Mouse (Mus musculus) limb, embryonic 14.5 days (tissue): ENCODE results near the gene Kcnj16. TPM values are rescaled to one million over a fixed set of nuclear protein-coding genes. Genes with fewer than 3 reads are reported as not detected.

Experiments
- ATAC-seq: fragments of 200-750 bp; cut with Nextera tagmentation; 2 replicates; pipeline ENCODE4 v1.8.0; 2017; ENCODE audit warnings: low read depth, moderate number of reproducible peaks, moderate TSS enrichment; ENCODE audit not compliant: low FRiP score
- DNase-seq: peaks from one replicate; pipeline ENCODE4 v3.0.0-alpha.2; 2015; ENCODE audit warnings: low spot score
- H3K27ac ChIP-seq: fragments of 300-500 bp; sonication (generic); replicated peaks from 2 replicates; pipeline ENCODE4 v1.5.1; 2014; ENCODE audit warnings: low read depth, mild to moderate bottlenecking, low read length, moderate library complexity, mixed read lengths
- H3K27me3 ChIP-seq: fragments of 300-500 bp; sonication (generic); 2 replicates; pipeline ENCODE4 v1.6.1; 2014; ENCODE audit warnings: low read length, mixed read lengths; ENCODE audit not compliant: control insufficient read depth, insufficient read depth
- H3K36me3 ChIP-seq: fragments of 300-500 bp; sonication (generic); 2 replicates; pipeline ENCODE4 v1.6.1; 2014; ENCODE audit warnings: mild to moderate bottlenecking, low read length, moderate library complexity, mixed read lengths; ENCODE audit not compliant: control insufficient read depth, insufficient read depth
- H3K4me1 ChIP-seq: fragments of 300-500 bp; sonication (generic); 2 replicates; pipeline ENCODE4 v1.6.1; 2014; ENCODE audit warnings: antibody characterized with exemption, low read length, mixed read lengths; ENCODE audit not compliant: control insufficient read depth, insufficient read depth
- H3K4me2 ChIP-seq: fragments of 300-500 bp; sonication (generic); replicated peaks from 2 replicates; pipeline ENCODE4 v1.6.1; 2014; ENCODE audit warnings: low read depth, mild to moderate bottlenecking, low read length, moderate library complexity; ENCODE audit not compliant: severe bottlenecking
- H3K4me3 ChIP-seq: fragments of 300-500 bp; sonication (generic); replicated peaks from 2 replicates; pipeline ENCODE4 v1.5.1; 2014; ENCODE audit warnings: low read length
- H3K9ac ChIP-seq: fragments of 300-500 bp; sonication (generic); 2 replicates; pipeline ENCODE4 v1.6.1; 2014; ENCODE audit warnings: mild to moderate bottlenecking, low read depth, low read length, moderate library complexity; ENCODE audit not compliant: severe bottlenecking
- H3K9me3 ChIP-seq: fragments of 300-500 bp; sonication (generic); 2 replicates; pipeline ENCODE4 v1.6.1; 2016; ENCODE audit warnings: low read length; ENCODE audit not compliant: control insufficient read depth
- POLR2A ChIP-seq: fragments of 200-500 bp; IDR thresholded peaks from 2 replicates; pipeline ENCODE4 v1.8.0; 2012; ENCODE audit warnings: inconsistent platforms, mild to moderate bottlenecking, moderate library complexity, borderline replicate concordance; ENCODE audit not compliant: insufficient read depth, insufficient read length; ENCODE audit errors: extremely low read depth
- WGBS: fragments of 180-500 bp; shearing (Covaris S2); extraction: QIAGEN DNeasy Blood & Tissue Kit; methylation state at CpG from one replicate; pipeline ENCODE4 v1.1.7; 2014; 5-methylcytosine and 5-hydroxymethylcytosine counted together
- polyA plus RNA-seq, 2 experiments: library from polyadenylated mRNA; depleted of rRNA in 1 of 2; stranded (reverse) in 1 of 2; unstranded in 1 of 2; fragments of >200 nt; fragmentation: Nextera tagmentation in 1 of 2; extraction: Ambion mirVana in 1 of 2; gene quantifications; 2 replicates each; pipeline versions ENCODE4 v1.2.1 to v1.2.3; 2012 to 2014

Gene Kcnj16
- polyA plus RNA-seq (2012; rRNA removed): 0.35 TPM in 1 of 2 replicates, not detected in the other
- polyA plus RNA-seq (2014; fragmentation: Nextera tagmentation; extraction: Ambion mirVana): 0.19 TPM in 1 of 2 replicates, not detected in the other

DNA sequence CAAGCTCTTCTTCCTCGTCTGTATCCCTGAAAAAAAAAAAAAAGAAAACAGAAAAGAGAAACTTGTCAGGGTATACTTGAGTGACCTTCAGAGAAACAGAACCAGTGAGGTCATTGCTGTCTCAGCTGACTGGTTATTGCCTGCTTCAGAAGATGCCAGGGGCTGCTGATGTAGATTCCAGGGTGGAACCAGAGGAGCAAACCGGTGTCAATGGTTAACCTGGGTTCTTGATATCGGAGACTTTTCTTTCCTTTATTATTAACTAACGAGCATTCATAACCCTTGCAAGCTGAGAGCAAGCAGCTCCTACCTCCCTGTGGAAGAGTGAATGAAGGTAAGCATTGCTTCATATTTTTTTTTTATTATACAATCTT lies at the start of gene Kcnj16:
Kcnj16 (plus strand) TSS at position 272 of the 374 bp plus-strand sequence.
- Histone ChIP-seq H3K9ac (no peak within 1 kb of the TSS), H3K27me3 (no peaks in the 10 kb centered on the region), H3K9me3 (no peaks in the 10 kb centered on the region), H3K4me1 (no peaks in the 10 kb centered on the region), H3K4me2 (no peak within 1 kb of the TSS), H3K27ac (no peak within 1 kb of the TSS), H3K4me3 (no peak within 1 kb of the TSS), H3K36me3 (no peaks in the 10 kb centered on the region)
- TF ChIP-seq POLR2A: no peak
- DNase-seq: no peak
- WGBS: 66% methylated on average over 4 of the region's 4 CpGs
- no peak for ATAC-seq

DNA sequence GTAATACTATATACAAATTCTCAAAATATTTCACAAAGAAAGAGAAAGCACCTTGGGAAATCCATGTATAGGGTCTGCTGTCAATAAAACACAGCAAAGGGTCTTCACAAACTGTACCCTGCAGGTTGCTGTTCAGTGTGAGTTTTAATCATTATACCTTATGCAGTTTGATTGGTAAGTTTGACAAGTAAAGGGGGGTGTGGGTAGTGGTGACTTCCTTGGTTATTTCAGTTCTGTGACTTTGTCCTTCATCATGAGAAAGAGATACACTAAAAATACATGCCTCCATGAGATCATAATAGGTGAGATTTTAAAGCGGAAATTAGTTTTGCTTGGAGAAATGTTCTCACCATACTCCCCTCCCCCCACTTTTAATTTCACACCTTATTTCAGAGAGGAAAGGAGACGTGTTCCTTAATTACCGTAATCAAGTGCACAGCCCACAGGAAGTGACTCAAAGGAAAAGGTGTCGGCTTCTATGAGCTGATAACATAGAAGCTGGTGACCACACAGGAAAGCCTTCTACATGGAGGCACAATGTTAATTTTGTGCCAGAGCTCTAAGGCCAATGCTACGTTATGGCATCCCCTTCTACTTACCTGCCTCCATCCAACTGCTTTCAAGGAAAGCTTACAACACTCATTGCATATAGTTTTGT lies 48.9 kb upstream of the Kcnj16 start:
- WGBS: 54% methylated on average over 5 of the region's 5 CpGs
- Histone ChIP-seq H3K4me3 (no peak overlapping the region), H3K9me3 (no peaks in the 10 kb centered on the region), H3K27me3 (no peaks in the 10 kb centered on the region), H3K36me3 (no peaks in the 10 kb centered on the region), H3K27ac (no peak overlapping the region), H3K9ac (no peak overlapping the region), H3K4me1 (no peaks in the 10 kb centered on the region), H3K4me2 (no peak overlapping the region)
- no peak for DNase-seq
- TF ChIP-seq POLR2A: no peak
- ATAC-seq: no peak

DNA sequence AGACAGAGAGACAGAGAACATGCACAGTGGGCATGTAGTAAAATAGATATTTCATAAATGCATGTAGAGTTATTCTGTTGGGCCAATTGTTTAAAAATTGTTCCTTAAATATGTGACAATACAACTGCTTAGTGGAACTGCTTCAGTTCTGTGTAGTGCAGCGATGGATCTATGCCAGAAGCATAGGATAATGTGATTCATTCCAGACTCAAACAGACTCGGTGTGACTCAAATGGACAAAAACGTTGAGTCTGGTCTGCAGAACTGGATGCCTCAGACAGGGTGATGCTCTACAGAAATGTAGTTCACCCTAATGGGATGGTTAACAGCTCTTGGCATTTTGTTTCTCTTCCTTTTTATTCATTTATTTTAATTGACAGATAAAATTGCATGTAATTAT lies 32.1 kb upstream of the Kcnj16 start:
- ATAC-seq: no peak

DNA sequence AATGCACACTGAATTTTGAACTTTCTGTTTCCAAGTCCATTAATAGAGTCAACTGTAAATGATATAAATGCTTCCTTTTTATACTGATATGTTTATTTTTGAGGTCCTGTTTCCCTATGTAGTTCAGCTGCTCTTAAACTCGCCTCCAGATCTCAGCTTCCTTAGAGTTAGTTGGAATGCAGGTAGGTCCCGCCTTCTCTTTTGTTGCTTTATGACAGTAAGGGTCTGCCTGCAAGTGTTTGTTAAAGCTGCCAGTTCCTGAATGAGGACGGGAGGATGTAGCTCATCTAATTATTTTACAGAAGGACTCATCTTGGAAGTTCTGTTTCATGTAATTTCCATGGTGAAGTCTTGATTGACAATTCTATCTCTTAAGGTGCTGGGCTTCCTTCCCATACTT lies 25.6 kb upstream of the Kcnj16 start:
- Histone ChIP-seq H3K9ac (no peak overlapping the region), H3K4me3 (no peak overlapping the region), H3K9me3 (no peaks in the 10 kb centered on the region), H3K4me2 (no peak overlapping the region), H3K27me3 (no peaks in the 10 kb centered on the region), H3K4me1 (no peaks in the 10 kb centered on the region), H3K27ac (no peak overlapping the region), H3K36me3 (no peaks in the 10 kb centered on the region)
- no peak for TF ChIP-seq POLR2A
- DNase-seq (no peak), ATAC-seq (no peak)
- WGBS: 23% methylated on average over 3 of the region's 3 CpGs

More for the DNA sequence above, 32.1 kb upstream of the Kcnj16 start:
- Histone ChIP-seq H3K4me3 (no peak overlapping the region), H3K4me2 (no peak overlapping the region), H3K27me3 (no peaks in the 10 kb centered on the region), H3K27ac (no peak overlapping the region), H3K9me3 (no peaks in the 10 kb centered on the region), H3K9ac (no peak overlapping the region), H3K4me1 (no peaks in the 10 kb centered on the region), H3K36me3 (no peaks in the 10 kb centered on the region)
- DNase-seq: peak; percentile 34
- 50% methylated on average over 3 of the region's 3 CpGs for WGBS
- TF ChIP-seq POLR2A: no peak

DNA sequence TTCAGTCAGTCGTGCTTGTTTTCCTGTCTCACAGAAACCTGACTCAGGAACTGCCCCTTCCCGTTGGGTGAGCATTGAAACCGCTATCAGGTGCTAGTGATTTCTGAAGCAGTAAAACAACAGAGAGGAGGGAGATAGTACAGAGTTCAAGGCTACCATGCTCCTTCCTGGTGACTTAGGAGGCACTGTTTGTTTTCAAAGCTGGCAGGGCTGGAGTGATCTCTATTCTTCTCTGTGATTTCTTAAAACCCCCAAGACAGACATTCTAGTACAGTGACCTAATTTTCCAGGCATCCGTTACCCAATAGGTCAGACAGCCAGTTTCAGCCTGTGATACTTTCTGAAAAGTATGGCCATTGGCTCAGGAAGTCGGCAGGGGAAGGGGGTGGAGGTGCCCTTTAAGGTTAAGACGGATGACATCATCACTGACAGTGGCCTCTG lies 25.1 kb upstream of the Kcnj16 start:
- H3K27ac ChIP-seq: no peak overlapping the region
- ATAC-seq (no peak), DNase-seq (no peak)
- no peaks in the 10 kb centered on the region for H3K36me3 ChIP-seq
- no peaks in the 10 kb centered on the region for H3K27me3 ChIP-seq
- TF ChIP-seq POLR2A: no peak
- no peak overlapping the region for H3K4me3 ChIP-seq
- WGBS: 44% methylated on average over 6 of the region's 6 CpGs
- H3K9me3 ChIP-seq: no peaks in the 10 kb centered on the region
- H3K9ac ChIP-seq: no peak overlapping the region
- no peak overlapping the region for H3K4me2 ChIP-seq
- H3K4me1 ChIP-seq: no peaks in the 10 kb centered on the region

DNA sequence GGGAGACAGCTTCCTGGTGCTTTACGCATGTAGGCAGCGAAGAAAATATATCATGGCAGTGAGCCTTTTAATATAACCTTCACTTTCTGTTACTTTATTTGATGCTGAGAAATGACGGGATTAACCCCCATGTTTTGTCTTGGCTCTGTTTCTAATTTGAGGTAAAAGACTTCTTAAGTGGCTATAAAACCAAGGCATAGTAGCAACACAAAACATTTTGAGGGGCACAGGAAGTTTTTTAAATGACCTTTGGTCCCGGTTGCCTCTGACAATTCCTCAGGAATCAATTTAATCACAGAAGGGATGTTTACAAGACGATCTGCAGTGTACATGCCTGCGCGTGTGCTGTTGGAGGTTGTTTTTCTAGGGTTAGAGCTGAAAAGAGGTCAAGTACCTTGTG lies 11.2 kb upstream of the Kcnj16 start:
- no peaks in the 10 kb centered on the region for H3K27me3 ChIP-seq
- no peak overlapping the region for H3K9ac ChIP-seq
- DNase-seq: no peak
- no peak overlapping the region for H3K4me3 ChIP-seq
- peaks cover 5% of the 10 kb centered on the region for H3K4me1 ChIP-seq
- no peak overlapping the region for H3K4me2 ChIP-seq
- no peak for ATAC-seq
- TF ChIP-seq POLR2A: no peak
- H3K36me3 ChIP-seq: no peaks in the 10 kb centered on the region
- no peaks in the 10 kb centered on the region for H3K9me3 ChIP-seq
- 15% methylated on average over 7 of the region's 7 CpGs for WGBS
- H3K27ac ChIP-seq: no peak overlapping the region
